Mouse (Mus musculus) urinary bladder, postnatal 10 days (tissue): ENCODE results near the gene Hoxc5.

Experiments
- DNase-seq: peaks from one replicate; pipeline ENCODE4 v3.0.0; 2022; ENCODE audit warnings: low spot score

The Hoxc5 gene

DNA sequence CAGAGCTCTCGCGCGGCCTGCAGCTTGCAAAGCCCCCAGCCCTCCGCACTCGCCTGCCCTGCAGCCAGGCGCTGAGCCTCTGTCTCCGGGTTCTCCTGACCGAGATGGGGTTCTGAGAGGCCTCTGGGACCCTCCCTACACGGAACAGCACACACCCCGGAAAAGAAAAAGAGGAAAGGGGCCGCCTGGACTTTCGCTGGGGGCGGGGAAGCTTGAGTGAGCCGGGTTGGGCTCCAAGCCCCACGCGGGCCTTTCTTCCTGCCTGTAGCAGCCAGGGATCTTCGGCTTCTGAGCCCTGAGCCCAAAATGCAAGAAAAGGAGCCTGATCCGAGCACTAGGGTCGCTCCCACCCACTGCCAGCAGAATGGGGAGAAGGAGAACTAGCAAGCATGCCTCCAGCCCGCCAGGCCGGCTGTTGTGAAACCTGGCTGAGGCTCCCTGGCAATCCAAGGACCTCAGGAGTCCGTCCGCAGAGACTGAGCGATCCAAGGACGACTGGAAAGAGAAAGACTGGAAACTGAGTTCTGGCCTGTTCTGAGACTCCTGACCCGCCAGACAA lies 44.8 kb downstream of the Hoxc5 start:
- no peak for DNase-seq

DNA sequence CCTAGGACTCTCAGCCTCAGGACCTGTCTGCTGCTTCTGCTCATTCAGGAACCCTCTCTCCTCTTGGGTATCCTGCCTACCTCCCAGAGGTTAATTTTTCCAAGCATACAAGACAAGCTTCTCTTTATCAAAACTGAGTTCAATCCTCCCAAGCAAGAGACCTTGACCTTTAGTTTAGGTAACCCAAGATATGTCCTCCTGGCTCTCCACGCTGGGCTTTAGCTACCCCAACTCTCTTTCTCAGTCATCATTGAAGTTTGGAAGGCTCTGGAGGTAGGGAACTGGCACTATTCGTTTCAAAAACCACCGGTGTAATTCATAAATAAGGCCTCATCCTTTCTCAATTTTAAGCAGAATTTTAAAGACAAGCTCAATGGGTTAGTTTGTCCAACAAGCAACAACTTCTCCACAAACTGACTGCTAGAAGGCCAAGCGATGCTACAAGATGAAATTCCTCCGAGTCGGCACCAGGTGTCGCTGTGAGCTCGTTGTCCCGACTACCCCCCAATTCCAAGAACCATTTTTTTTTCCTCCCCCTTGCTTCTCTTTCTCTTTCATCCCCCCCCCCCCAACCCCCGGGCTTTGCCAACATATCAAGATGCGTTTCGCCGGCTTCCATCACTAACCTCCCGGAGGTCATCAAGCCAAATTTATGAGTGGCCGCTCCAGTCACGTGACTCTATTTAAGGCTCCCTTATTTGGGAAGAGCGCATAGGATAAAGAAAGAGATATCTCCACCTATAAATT lies 46.2 kb downstream of the Hoxc5 start:
- no peak for DNase-seq

DNA sequence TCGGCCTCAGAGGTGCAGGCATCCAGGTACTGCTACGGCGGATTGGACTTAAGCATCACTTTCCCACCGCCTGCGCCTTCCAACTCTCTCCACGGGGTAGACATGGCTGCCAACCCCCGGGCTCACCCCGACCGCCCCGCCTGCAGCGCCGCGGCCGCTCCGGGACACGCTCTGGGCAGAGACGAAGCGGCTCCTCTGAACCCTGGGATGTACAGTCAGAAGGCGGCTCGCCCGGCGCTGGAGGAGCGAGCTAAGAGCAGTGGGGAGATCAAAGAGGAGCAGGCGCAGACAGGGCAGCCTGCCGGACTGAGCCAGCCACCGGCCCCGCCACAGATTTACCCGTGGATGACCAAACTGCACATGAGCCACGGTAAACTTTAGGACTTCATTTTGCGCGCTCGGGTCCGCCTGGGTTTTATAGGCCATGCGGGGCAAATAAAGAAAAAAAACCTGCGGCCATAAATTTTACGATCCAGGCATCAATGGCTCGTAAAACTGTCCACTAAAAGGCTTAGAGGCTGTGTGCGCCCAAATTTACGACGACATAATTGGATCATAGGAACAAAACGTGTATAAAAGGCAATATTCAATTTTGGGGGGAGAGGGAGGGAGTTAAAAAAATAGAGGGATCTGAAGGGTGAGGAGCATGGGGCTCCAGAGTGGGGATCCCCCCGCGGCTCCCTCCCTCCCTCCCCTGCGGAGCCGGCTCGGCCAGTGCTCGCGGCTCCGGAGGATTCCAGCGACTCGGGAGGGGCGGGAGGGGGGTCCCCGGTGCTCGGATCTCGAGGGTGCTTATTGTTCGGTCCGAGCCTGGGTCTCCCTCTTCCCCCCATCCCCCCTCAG lies 47.1 kb downstream of the Hoxc5 start:
- DNase-seq: no peak

DNA sequence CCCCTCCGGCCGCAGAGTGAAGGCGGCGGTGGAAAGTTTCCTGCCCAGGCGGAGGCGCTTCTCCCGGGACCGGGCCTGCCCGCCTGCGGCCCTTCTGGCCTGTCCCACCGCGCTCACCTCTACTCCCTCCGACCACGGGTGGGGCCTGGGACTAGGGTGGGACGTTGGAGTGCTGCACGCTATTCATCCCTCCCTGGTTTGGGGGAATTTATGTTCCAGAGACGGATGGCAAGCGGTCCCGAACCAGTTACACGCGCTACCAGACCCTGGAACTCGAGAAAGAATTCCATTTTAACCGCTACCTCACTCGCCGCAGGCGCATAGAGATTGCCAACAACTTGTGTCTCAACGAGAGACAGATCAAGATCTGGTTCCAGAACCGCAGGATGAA lies 47.8 kb downstream of the Hoxc5 start:
- DNase-seq: no peak

DNA sequence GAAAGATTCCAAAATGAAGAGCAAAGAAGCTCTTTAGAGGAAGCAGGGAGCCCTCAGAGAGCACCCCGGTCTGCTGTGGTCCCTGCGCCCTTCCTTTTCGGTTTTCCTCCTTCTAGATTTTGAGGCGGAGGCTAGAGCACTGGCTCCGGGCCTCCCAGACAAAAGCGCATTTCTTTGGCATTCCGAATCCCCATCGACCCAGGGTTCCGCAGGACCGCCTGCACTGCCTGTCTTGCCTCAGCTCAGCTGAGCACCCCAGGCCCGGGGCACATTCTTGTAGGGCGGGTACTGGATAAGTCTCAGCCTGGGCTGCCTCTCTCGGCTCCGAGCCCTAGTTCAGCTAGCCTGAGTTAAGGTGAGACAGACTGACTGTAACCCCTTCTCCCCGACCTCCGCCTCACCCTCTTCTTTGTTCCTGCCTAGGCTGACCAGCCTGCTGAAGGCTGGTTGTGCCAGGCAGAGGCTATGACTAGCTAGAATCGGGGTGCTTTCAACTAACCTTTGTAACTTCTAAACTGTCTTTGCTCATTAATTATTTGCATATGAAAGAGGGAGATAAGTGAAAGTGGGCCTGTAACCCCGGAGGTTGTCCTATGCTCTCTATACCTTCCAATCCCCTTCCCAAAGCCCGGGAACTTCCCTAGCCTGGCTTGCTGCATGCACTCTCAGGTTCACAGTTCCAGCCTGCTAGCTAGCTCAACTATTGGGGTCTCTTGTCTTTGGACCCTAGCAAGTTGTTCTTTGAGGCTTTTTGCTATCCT lies 48.3 kb downstream of the Hoxc5 start:
- no peak for DNase-seq

DNA sequence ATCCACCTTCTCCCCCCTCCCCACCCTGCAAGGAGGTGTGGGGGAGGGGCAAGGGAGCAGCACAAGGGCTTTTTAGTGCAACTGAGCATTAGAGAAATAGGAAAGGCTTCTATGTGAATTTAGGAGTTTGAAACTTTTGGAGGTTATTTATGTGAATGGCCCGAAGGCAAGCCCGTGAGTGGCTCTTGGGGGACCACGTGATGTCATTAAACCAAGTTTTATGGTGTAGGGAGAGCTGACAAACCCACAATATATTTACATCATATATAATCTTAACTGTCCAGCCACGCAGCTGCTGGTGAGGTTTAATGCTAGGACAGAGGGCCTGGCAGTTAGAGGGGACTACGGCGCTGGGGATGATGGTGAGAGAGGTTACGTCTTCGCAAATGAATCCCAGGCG lies 51.4 kb downstream of the Hoxc5 start, which contains the start of gene Hoxc4:
Gene Hoxc4 (plus strand): TSS at position 299 of the 400 bp plus-strand sequence.
- no peak for DNase-seq

DNA sequence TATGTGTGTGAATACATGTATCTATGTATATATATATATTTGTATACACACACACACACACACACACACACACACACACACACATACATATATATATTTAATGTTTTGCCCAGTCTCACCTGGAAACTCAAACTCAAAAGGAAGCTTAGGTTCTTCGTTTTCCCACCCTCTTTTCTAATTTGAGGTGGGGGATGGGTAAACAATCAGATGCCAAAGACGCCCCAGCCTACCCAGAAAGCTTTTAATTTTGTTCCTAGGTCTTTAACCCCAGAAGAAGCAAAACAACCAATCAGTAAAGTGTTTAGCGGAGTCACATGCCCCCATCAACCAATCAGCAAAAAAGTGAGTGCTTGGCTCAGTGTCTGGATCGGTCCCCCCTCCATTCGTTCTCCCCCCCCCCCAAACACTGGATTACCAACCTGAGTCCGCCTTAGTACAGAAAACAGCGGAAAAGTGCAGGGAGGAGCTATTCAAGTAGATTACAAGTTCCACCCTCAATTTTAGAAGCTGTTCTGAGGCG lies 53.7 kb downstream of the Hoxc5 start:
- no peak for DNase-seq

DNA sequence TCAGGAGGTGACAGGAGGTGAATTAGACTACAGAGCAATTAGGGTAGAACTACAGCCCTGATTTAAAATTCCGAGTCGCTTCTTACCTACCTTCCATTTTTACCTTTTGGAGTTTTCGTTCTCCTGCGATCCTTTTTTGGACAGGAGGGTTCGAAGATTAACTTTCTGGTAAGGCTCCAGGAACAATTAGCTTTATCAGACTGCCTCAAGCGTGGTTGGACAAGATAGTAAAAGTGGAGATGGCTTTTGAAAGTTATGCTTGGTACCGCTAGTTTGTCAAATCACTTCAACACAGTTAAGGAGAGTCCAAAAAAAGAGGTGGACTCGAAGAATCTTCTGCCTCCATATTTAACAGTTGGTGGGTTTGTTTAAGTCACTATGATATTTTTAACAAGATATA lies 54.3 kb downstream of the Hoxc5 start:
- no peak for DNase-seq

DNA sequence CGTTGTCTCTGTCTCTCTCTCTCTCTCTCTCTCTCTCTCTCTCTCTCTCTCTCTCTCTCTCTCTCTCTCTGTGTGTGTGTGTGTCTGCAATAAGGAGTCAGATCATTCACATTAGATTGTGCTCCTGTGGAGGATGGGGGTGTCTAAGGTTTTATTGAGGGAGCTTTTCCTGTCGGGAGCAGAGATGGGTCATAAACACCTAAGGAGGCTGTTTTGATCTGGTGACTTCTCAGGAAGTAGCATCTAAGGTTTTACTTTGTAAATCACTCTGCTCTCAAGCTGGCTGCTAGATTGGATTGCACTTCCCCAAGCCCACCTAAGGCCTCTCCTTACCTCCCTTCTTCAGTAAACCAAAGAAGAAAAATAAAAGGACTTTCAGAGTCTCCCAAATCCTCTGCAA lies 56.9 kb downstream of the Hoxc5 start:
- no peak for DNase-seq

DNA sequence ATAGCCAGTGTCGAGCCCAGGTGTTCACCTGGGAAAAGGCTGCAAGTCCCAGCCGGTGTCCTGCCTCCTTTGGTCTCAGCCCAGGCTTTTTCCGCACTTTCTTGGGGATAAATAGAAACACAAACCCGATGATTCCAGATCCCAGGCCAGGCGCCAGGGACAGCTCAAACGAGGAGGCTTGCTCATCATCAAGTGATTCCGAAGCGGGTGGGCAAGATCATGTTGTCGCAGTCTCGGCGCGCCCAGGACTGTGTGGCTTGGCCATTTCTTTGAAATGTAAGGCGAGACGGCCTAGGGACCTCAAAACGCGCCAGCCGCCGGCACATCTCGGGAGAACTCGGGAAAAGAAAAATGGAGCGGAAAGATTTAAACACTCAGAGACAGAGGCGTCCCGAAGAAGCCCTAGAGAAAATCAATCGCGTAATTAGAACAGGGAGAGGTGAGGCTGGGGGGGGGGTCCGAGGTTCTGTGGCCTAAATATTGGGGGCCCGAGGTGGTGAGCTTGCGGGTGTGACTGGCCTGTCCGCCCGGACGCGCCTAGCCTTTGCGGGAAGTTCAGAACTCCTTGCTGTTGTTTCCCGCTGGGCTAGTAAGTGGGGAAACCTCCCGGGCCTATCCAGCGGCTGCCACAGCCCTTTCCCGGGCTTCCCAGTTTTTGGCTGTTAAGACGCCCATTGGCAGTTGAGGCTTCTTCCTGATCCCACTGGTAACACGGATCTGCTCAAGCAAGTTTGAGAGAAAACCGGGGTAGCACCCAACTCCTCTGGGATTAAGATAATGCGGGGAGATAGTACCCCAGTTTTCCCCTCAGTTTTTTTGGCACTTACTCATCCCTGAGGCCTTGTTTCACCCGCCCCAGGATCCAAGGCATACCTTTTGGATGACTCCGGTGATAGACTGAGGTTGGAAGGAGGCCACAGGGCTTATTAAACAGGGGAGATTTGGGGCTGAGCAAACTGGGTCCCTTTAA lies 60.3 kb downstream of the Hoxc5 start:
- DNase-seq: no peak

DNA sequence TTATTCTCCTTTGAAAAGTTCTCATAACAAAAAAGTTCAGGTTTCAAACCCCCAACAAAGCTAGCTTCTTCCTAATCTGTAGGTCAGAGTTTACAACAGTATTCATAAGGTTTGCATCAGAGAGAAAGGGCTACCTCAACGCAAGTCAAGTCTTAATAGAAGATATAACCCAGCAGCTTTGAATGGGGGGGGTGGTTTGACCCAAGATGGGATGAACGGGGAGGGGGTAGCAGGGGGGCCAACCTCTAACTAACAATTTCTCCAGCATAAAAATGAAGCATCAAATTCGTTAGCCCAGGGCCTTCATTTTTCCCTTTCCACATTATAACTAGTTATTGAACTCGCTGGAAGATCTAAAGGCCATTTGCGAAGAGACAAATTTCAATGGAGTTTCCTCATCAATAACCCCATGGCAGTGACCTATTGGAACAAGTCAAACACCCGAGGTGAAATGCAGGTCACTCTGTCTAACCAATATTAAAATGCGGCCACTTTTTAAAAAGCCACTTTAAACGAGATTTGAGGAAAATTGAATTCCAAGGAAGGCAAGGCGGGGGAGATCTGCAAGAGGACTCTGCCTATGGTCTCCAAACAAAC lies 61.8 kb downstream of the Hoxc5 start:
- DNase-seq: no peak

DNA sequence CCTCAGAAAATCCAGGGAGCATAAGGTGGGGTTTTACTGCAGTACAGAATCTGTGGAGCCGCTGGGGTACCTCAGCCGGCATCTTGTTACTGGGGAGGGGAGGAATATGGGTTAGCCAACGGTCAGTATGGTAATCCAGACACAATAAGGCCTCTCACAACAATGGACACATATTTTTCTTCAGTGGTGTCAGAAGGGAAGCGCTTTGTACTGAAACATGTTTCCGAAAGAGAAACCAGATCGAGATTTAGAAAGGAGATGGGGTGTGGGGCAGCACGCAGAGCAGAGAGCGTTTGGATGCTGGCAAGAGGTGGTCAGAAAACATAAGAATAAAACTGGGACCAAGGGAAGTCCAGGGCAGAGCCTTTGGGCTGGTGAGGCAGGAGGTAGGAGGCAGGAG lies 62.9 kb downstream of the Hoxc5 start:
- no peak for DNase-seq

DNA sequence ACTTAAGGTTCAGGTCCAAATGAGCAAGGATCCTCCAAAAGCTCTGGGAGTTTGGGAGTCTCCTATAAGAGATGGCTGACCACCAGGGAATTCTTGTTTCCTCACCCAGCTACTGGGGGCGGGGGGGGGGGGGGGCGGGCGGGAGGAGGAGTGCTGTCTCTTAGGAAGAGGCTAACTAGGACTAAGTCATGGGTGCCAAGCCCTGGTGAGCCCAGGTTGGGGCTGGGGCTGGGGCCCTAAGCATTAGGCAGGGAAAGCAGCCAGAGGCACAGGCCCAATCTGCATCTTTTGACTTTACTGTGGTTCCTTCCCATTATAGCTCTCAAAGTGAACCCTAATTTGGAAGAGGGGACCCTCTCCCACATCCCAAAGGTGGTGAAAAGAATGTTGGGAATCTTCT lies 64.9 kb downstream of the Hoxc5 start:
- no peak for DNase-seq

DNA sequence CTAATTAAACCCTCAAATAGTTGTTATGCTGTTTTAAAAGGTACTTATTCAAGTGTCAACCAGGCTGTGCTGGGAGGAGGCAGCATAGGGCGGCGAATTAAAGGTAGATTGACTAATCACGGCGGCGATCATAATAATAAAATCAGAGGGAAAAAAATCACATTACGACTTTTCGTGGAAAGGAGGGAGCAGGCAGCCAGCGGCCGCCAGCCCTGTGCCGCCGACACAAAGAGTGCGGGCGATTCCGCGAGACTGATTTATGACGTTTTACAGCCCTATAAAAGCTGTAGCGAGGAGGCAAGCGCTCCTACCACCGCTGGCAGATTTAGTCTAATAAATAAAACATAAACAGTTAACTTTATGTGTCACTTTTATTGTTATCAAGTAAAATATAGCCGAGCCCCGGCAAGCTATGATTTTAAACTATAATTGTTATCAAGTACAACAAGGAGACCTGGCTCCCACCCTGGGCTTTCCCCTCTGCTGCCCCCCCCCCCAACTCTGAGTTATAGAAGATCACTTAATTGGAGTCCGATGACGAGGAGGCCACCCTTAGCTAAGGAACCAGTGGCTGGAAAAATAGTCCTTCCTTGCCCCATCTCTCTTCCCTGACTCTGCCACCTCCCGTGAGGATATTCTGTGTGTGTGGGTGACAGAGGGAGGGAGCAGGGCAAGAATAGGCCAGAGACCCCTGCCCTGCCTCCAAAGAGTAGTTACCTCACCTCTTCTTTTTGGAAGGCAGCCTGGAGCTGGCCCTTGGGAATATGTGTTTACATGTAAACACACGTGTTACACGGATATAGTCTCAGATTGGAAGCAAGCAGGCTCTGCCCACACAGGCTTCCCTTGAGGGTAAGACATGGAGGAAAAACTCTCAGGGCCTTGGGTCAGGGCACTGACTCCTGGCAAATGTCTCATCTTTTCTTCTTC lies 65.7 kb downstream of the Hoxc5 start:
- no peak for DNase-seq

DNA sequence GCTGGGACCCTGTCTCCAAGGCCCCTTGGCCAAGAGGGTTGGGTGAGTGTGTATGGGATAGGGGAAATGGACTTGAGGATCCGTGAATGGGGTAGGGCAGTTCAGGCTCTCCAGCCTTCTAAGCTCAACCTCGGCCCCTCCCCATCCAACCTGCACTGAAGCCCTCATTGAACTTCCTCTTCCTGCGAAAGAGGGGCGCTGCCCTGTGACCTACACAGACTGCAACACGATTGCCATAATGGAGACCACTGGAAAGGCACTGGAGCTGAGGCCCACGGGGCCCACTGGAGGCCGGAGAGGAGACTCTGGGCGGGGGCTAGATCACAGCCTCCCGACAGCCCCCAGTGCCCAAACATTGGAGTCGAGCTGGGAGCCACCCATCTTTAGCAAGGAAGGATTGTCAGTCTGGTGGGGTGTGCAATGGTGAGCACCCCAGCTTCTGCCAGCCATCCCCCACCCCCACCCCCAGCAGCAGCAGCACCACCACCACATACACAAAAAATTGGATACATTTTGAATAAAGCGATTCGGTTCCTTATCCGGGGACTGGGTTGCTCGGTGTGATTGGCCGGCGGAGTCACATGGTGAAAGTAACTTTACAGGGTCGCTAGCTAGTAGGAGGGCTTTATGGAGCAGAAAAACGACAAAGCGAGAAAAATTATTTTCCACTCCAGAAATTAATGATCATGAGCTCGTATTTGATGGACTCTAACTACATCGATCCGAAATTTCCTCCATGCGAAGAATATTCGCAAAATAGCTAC lies 67.0 kb downstream of the Hoxc5 start:
- no peak for DNase-seq

DNA sequence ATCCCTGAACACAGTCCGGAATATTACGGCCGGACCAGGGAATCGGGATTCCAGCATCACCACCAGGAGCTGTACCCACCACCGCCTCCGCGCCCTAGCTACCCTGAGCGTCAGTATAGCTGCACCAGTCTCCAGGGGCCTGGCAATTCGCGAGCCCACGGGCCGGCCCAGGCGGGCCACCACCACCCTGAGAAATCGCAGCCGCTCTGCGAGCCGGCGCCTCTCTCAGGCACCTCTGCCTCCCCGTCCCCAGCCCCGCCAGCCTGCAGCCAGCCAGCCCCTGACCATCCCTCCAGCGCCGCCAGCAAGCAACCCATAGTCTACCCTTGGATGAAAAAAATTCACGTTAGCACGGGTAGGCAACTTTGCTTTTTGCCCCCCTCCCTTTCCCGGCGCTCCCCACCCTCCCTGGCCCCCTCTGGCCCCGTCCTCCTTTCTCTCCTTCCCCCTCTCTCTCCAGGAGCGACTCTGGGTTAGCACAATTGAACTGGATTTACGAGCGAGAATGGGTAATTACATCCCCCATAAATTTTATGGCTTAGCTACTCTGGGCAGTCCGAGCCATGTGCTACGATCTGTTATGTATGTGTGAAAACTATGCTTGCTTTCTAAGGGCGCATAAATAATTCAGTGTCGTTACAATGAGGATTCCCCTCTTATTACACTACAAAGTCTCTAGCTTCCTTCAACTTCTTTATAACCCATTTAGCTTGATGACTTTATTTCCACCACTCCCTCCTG lies 67.7 kb downstream of the Hoxc5 start:
- DNase-seq: no peak

DNA sequence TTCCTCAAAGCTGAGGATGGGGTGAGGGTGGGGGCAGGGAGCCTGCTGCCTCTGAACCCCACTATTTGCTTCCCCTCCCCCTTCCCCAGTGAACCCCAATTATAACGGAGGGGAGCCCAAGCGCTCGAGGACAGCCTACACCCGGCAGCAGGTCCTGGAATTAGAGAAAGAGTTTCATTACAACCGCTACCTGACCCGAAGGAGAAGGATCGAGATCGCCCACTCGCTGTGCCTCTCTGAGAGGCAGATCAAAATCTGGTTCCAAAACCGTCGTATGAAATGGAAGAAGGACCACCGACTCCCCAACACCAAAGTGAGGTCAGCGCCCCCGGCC lies 68.3 kb downstream of the Hoxc5 start:
- no peak for DNase-seq

DNA sequence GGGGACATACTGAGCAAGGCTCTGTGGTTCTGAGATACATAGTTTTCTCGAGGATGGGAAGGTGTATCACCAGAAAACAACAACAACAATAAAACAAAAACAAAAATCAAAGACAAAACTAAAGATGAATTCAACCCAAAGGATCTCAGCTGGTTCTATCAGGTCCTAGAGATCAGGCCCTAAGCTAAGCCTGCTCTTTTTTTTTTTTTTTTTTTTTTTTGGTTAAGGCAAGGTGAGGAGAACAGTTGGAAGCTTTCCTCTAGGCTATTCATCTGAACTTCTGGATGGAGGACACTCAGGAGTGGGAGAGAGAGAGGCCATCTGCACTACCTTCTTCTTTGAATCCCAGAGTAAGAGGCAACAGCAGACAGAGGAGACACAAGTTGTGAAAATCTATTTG lies 70.3 kb downstream of the Hoxc5 start:
- no peak for DNase-seq
